Mouse (Mus musculus): ENCODE measurements around the gene Sart1.

DNA sequence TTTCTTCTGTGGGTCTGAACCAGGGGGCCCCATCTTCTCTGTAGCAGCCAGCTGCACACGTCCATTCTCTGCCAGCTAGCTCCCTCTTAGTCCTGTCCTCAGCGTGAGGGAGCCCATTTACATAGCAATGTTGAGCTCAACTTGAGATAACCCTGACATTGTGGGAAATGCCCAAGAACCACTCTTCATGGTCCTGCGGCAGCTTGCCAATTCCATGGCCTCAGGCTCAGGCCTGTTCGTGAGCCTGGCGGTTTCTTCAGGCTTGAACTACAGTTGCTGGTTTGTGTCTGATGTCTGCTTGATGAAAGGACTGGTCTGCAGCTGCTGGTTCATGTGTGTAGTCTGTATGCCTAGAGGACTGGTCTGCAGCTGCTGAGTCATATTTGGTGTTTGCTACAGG lies 53.8 kb downstream of the Sart1 start:
- TF ChIP-seq CTCF (IDR thresholded peaks at IDR 0.05; ENCODE audit: borderline replicate concordance, extremely low read depth, insufficient read depth, insufficient read length) (no peak), POLR2A (IDR thresholded peaks at IDR 0.05; ENCODE audit: borderline replicate concordance, extremely low read depth, insufficient read depth, insufficient read length, poor library complexity, severe bottlenecking) (no peak)
